Mouse (Mus musculus) midbrain, postnatal 0 days (tissue): Measurements from ENCODE around the gene Podxl2. TPM values are rescaled to one million over a fixed set of nuclear protein-coding genes. Genes with fewer than 3 reads are reported as not detected.

Experiments used
- ATAC-seq: fragments of 200-750 bp; cut with Nextera tagmentation; 2 replicates; pipeline ENCODE4 v1.8.0; 2017; ENCODE audit warnings: moderate number of reproducible peaks, mild to moderate bottlenecking, moderate TSS enrichment, moderate library complexity; ENCODE audit not compliant: low FRiP score
- DNase-seq: peaks from one replicate; pipeline ENCODE4 v3.0.0-alpha.2; 2015; ENCODE audit warnings: low spot score
- H3K27ac ChIP-seq: fragments of 300-500 bp; sonication (generic); 2 replicates; pipeline ENCODE4 v1.5.1; 2014; ENCODE audit warnings: low read depth, mild to moderate bottlenecking, low read length, mixed read lengths
- H3K27me3 ChIP-seq: fragments of 300-500 bp; sonication (generic); 2 replicates; pipeline ENCODE4 v1.6.1; 2014; ENCODE audit warnings: low read length, control low read depth, mixed read lengths; ENCODE audit not compliant: insufficient read depth
- H3K36me3 ChIP-seq: fragments of 300-500 bp; sonication (generic); 2 replicates; pipeline ENCODE4 v1.6.1; 2014; ENCODE audit warnings: low read length, control low read depth, mixed read lengths; ENCODE audit not compliant: insufficient read depth
- H3K4me1 ChIP-seq: fragments of 300-500 bp; sonication (generic); 2 replicates; pipeline ENCODE4 v1.6.1; 2014; ENCODE audit warnings: mild to moderate bottlenecking, control low read depth, antibody characterized with exemption, low read length, mixed read lengths; ENCODE audit not compliant: insufficient read depth
- H3K4me2 ChIP-seq: fragments of 300-500 bp; sonication (generic); 2 replicates; pipeline ENCODE4 v1.6.1; 2014; ENCODE audit warnings: low read depth, mild to moderate bottlenecking, low read length, mixed read lengths; ENCODE audit not compliant: poor library complexity, severe bottlenecking
- H3K4me3 ChIP-seq: fragments of 300-500 bp; sonication (generic); 2 replicates; pipeline ENCODE4 v1.5.1; 2014; ENCODE audit warnings: low read depth, mild to moderate bottlenecking, low read length, moderate library complexity
- H3K9ac ChIP-seq: fragments of 300-500 bp; sonication (generic); replicated peaks from 2 replicates; pipeline ENCODE4 v1.6.1; 2014; ENCODE audit warnings: mild to moderate bottlenecking, low read length, moderate library complexity, mixed read lengths; ENCODE audit not compliant: poor library complexity, severe bottlenecking
- H3K9me3 ChIP-seq: fragments of 300-500 bp; sonication (generic); 2 replicates; pipeline ENCODE4 v1.6.1; 2016; ENCODE audit warnings: low read length, control low read depth
- CTCF ChIP-seq: IDR thresholded peaks from 2 replicates; pipeline ENCODE4 v1.5.1; 2016; ENCODE audit warnings: antibody characterized with exemption, mild to moderate bottlenecking
- WGBS: fragments of 180-500 bp; shearing (Covaris S2); extraction: QIAGEN DNeasy Blood & Tissue Kit; methylation state at CpG from one replicate; pipeline ENCODE4 v1.1.7; 2014; 5-methylcytosine and 5-hydroxymethylcytosine counted together
- polyA plus RNA-seq: library from polyadenylated mRNA; unstranded; fragments of >200 nt; fragmentation: Nextera tagmentation; extraction: Ambion mirVana; gene quantifications from 2 replicates; pipeline ENCODE4 v1.2.1, GENCODE M21; 2015
- total RNA-seq: library from RNA; depleted of rRNA; stranded (reverse); fragments of >200 nt; gene quantifications from 2 replicates; pipeline ENCODE4 v1.2.3, GENCODE M21; 2014

Podxl2 gene
- total and polyA plus RNA-seq, 2 experiments from 2014 or later: 776 to 883 TPM

DNA sequence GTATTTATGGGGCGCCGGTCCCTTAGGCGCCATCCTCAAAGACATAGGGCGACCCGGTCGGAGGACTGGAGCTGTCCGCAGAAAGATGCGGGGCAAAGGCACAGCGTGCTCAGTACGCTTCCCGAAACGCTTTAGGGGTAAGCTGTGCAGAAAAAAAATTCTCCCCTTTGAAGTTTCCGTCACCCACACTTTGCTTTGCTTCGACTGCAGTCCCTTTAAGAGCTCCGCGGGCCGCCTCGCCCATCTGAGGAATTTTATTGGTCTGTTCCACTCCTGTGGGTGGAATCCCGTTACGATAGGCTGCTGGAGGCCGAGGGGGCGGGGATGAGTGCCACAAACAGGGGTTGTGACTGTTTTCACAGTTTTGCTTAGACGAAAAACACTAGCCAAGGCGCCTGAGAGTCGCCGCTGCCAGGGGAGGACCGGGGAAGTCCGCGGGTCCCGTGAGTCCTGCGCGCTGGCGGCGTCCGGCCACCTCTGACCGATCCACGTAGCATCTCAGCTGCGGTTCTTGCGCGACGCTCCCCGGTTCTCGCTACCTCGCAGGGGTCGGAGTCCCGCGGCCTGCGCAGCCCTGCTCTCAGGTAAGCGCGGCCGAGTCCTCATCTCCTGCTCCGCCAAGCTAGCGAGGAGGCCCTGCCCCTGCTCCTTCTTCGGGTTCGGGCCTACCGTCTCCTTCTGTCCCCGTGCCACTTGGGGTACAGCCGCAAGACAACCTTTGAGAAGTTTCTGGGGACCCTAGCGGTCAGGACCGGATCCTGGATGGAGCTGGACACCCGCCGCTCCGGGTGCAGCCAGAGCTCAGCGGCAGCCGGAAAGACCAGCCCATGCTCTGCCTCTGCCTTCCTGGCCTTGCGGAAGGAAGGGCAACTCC, 27.3 kb upstream of the Podxl2 start, which contains the start of gene Tpra1:
TSS of gene Tpra1 (plus strand) at position 305 of the 874 bp plus-strand sequence.
- Histone ChIP-seq H3K4me3 (peak within 1 kb of the TSS; percentile 79), H3K4me1 (peaks cover 15% of the 10 kb centered on the region), H3K27me3 (no peaks in the 10 kb centered on the region), H3K27ac (peak within 1 kb of the TSS; percentile 85), H3K4me2 (peak within 1 kb of the TSS; percentile 93), H3K36me3 (no peaks in the 10 kb centered on the region), H3K9ac (peak within 1 kb of the TSS; percentile 86), H3K9me3 (no peaks in the 10 kb centered on the region)
- DNase-seq (peak; percentile 98), ATAC-seq (peak; percentile 89)
- WGBS: under 1% methylated on average over 66 of the region's 66 CpGs
- peak; percentile 39 for TF ChIP-seq CTCF

GRCm38 (mm10) chr6:88901471-88901870, 26.6 kb upstream of the Podxl2 start:
- Histone ChIP-seq H3K27me3 (no peaks in the 10 kb centered on the region), H3K36me3 (no peaks in the 10 kb centered on the region), H3K9me3 (no peaks in the 10 kb centered on the region), H3K4me1 (peaks cover 15% of the 10 kb centered on the region), H3K27ac (0 out of 2 replicates have a peak overlapping the region, but pooled peaks have one; percentile 85), H3K9ac (peak overlapping the region; percentile 86), H3K4me3 (peak overlapping the region; percentile 79), H3K4me2 (peak overlapping the region; percentile 93)
- DNase-seq (no peak), ATAC-seq (no peak)
- 13% methylated on average over 5 of the region's 5 CpGs for WGBS
- TF ChIP-seq CTCF: no peak

- DNase-seq (no peak), ATAC-seq (no peak)
- no peak for TF ChIP-seq CTCF
- Histone ChIP-seq H3K4me3 (no peak overlapping the region), H3K36me3 (no peaks in the 10 kb centered on the region), H3K4me2 (no peak overlapping the region), H3K4me1 (peaks cover 15% of the 10 kb centered on the region), H3K27ac (no peak overlapping the region), H3K9me3 (no peaks in the 10 kb centered on the region), H3K9ac (no peak overlapping the region), H3K27me3 (no peaks in the 10 kb centered on the region)
- WGBS: 94% methylated on average over 2 of the region's 2 CpGs
These were observed 24.8 kb upstream of the Podxl2 start for GRCm38 (mm10) chr6:88899628-88900027.

DNA sequence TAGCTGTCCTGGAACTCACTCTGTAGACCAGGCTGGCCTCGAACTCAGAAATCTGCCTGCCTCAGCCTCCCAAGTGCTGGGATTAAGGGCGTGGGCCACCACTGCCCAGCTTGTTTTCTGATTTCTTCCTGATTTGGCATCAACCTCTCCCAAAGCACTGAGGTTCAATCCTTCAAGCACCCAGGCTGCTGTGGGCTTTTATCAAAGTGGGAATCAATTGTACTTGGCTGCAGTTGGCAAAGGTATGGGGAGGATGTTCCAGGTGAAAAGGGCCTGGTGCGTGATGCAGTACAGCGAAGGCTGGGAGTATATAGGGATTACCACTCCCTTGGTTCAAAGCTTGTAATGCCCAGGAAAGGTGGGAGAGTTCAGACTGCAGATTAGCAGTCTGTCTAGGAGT, 24.2 kb upstream of the Podxl2 start:
- ATAC-seq (no peak), DNase-seq (no peak)
- Histone ChIP-seq H3K4me1 (peaks cover 15% of the 10 kb centered on the region), H3K4me2 (peak overlapping the region; percentile 93), H3K36me3 (no peaks in the 10 kb centered on the region), H3K27ac (no peak overlapping the region), H3K9ac (no peak overlapping the region; the same call in 1 of the 2 replicates), H3K9me3 (no peaks in the 10 kb centered on the region), H3K4me3 (peak overlapping the region; percentile 57; the same call in 1 of the 2 replicates), H3K27me3 (no peaks in the 10 kb centered on the region)
- 59% methylated on average over 4 of the region's 4 CpGs for WGBS
- TF ChIP-seq CTCF: no peak

GRCm38 (mm10) chr6:88898534-88899048, 23.7 kb upstream of the Podxl2 start, which contains the start of gene Mcm2:
Gene Mcm2 (minus strand): TSS chr6:88898780.
- H3K9ac ChIP-seq: peak within 1 kb of the TSS; percentile 70
- WGBS: under 1% methylated on average over 33 of the region's 33 CpGs
- ATAC-seq (peak; percentile 75), DNase-seq (peak; percentile 95)
- peak within 1 kb of the TSS; percentile 70 for H3K27ac ChIP-seq
- no peaks in the 10 kb centered on the region for H3K27me3 ChIP-seq
- no peaks in the 10 kb centered on the region for H3K9me3 ChIP-seq
- no peaks in the 10 kb centered on the region for H3K36me3 ChIP-seq
- peaks cover 13% of the 10 kb centered on the region for H3K4me1 ChIP-seq
- H3K4me2 ChIP-seq: peak within 1 kb of the TSS; percentile 93
- no peak for TF ChIP-seq CTCF
- H3K4me3 ChIP-seq: peak within 1 kb of the TSS; percentile 57

- no peak for TF ChIP-seq CTCF
- no peak for ATAC-seq
- no peaks in the 10 kb centered on the region for H3K9me3 ChIP-seq
- no peak overlapping the region for H3K4me3 ChIP-seq
- H3K36me3 ChIP-seq: no peaks in the 10 kb centered on the region
- H3K9ac ChIP-seq: no peak overlapping the region
- peaks cover 7% of the 10 kb centered on the region; the same call in 1 of the 2 replicates for H3K4me1 ChIP-seq
- no peak overlapping the region for H3K4me2 ChIP-seq
- WGBS: 55% methylated on average over 7 of the region's 7 CpGs
- no peaks in the 10 kb centered on the region for H3K27me3 ChIP-seq
- no peak for DNase-seq
- H3K27ac ChIP-seq: no peak overlapping the region
These were observed 22.4 kb upstream of the Podxl2 start for GRCm38 (mm10) chr6:88897246-88897645.
